Mouse (Mus musculus) myocyte (in vitro differentiated cells): ENCODE data around the gene Nbl1. TPM values are rescaled to one million over a fixed set of nuclear protein-coding genes. Genes with fewer than 3 reads are reported as not detected.
A peak's percentile ranks its signal among the peaks of the same experiment; 100 is the strongest.

Experiments used
- H3K27me3 ChIP-seq: one replicate; pipeline ENCODE4 v1.6.1; 2011; ENCODE audit not compliant: control insufficient read depth, insufficient read depth, insufficient read length
- H3K36me3 ChIP-seq: one replicate; pipeline ENCODE4 v1.6.1; 2011; ENCODE audit not compliant: control insufficient read depth, insufficient read depth
- H3K4me2 ChIP-seq: one replicate; pipeline ENCODE4 v1.6.1; 2011; ENCODE audit warnings: low read depth, control low read depth
- H3K4me3 ChIP-seq: one replicate; pipeline ENCODE4 v1.5.1; 2011; ENCODE audit warnings: mild to moderate bottlenecking, control low read depth, moderate library complexity
- H3K79me2 ChIP-seq: one replicate; pipeline ENCODE4 v1.6.1; 2011; ENCODE audit not compliant: control insufficient read depth, insufficient read depth
- H3ac ChIP-seq: one replicate; pipeline ENCODE4 v1.6.1; 2011; ENCODE audit not compliant: control insufficient read depth, insufficient read length
- CEBPB ChIP-seq: IDR thresholded peaks from 2 replicates; pipeline ENCODE4 v1.6.1; 2011; ENCODE audit warnings: mild to moderate bottlenecking, moderate library complexity; ENCODE audit not compliant: poor library complexity, insufficient read depth, severe bottlenecking
- E2F4 ChIP-seq: IDR thresholded peaks from one replicate; pipeline ENCODE4 v1.6.1; 2011; ENCODE audit warnings: mild to moderate bottlenecking, control low read depth, moderate library complexity; ENCODE audit not compliant: insufficient read depth
- MAX ChIP-seq: IDR thresholded peaks from one replicate; pipeline ENCODE4 v1.6.1; 2011; ENCODE audit warnings: low read depth, mild to moderate bottlenecking, control low read depth
- MYOD1 ChIP-seq, 3 experiments: IDR thresholded peaks; one replicate each; pipeline ENCODE4 v1.6.1; 2011; ENCODE audit warnings: control low read depth in 2 of 3, low read depth in 2 of 3, mild to moderate bottlenecking in 2 of 3, moderate library complexity in 1 of 3; ENCODE audit not compliant: insufficient read length in 2 of 3, control insufficient read depth in 1 of 3
- MYOG ChIP-seq, 3 experiments: IDR thresholded peaks; one replicate each; pipeline ENCODE4 v1.6.1; 2011; ENCODE audit warnings: control low read depth in 2 of 3, low read depth in 2 of 3, mild to moderate bottlenecking in 2 of 3; ENCODE audit not compliant: insufficient read length in 2 of 3, control insufficient read depth in 1 of 3, insufficient read depth in 1 of 3
- POLR2A ChIP-seq: IDR thresholded peaks from one replicate; pipeline ENCODE4 v1.6.1; 2011; ENCODE audit warnings: low read depth, mild to moderate bottlenecking, control low read depth, moderate library complexity; ENCODE audit not compliant: insufficient read length
- POLR2AphosphoS2 ChIP-seq: IDR thresholded peaks from one replicate; pipeline ENCODE4 v1.6.1; 2011; ENCODE audit warnings: low read depth, control low read depth; ENCODE audit not compliant: insufficient read length
- REST ChIP-seq: IDR thresholded peaks from one replicate; pipeline ENCODE4 v1.6.1; 2011; ENCODE audit warnings: mild to moderate bottlenecking, control low read depth, moderate library complexity; ENCODE audit not compliant: insufficient read depth, insufficient read length
- SRF ChIP-seq: IDR thresholded peaks from one replicate; pipeline ENCODE4 v1.6.1; 2011; ENCODE audit warnings: low read depth; ENCODE audit not compliant: control insufficient read depth, insufficient read length
- TCF12 ChIP-seq: IDR thresholded peaks from one replicate; pipeline ENCODE4 v1.6.1; 2011; ENCODE audit warnings: mild to moderate bottlenecking, control low read depth; ENCODE audit not compliant: poor library complexity, insufficient read depth, severe bottlenecking
- TCF3 ChIP-seq: IDR thresholded peaks from one replicate; pipeline ENCODE4 v1.6.1; 2011; ENCODE audit warnings: low read depth, control low read depth; ENCODE audit not compliant: insufficient read length
- USF1 ChIP-seq: IDR thresholded peaks from one replicate; pipeline ENCODE4 v1.6.1; 2011; ENCODE audit warnings: low read depth, mild to moderate bottlenecking, control low read depth, moderate library complexity
- polyA plus RNA-seq: library from polyadenylated mRNA; unstranded; fragments of >200 nt; fragmentation: generic; extraction: Trizol; gene quantifications from one replicate; pipeline ENCODE4 v1.2.1, GENCODE M21; 2012; ENCODE audit warnings: missing spikeins

The Nbl1 gene
- polyA plus RNA-seq, 1 experiment = 42.2 TPM

GRCm38 (mm10) chr4:139131858-139132672 is 39.3 kb upstream of the Nbl1 start:
- peaks cover 36% of the 10 kb centered on the region for H3K79me2 ChIP-seq
- no peaks in the 10 kb centered on the region for H3K36me3 ChIP-seq
- H3K4me3 ChIP-seq = peak overlapping the region; percentile 63
- no peak overlapping the region for H3ac ChIP-seq
- no peaks in the 10 kb centered on the region for H3K27me3 ChIP-seq
- TF ChIP-seq SRF (no peak), MYOG (IDR thresholded peaks at IDR 0.05; ENCODE audit: control insufficient read depth in 1 of 3, insufficient read depth in 1 of 3, insufficient read length in 2 of 3, low read depth in 2 of 3) (no peak), E2F4 (no peak), MYOD1 (IDR thresholded peaks at IDR 0.05; ENCODE audit: control insufficient read depth in 1 of 3, insufficient read length in 2 of 3, low read depth in 2 of 3) (no peak), USF1 (no peak), MAX (no peak), POLR2A (no peak), REST (no peak), CEBPB (no peak), POLR2AphosphoS2 (no peak), TCF3 (no peak), TCF12 (no peak)
- peak overlapping the region; percentile 27 for H3K4me2 ChIP-seq

- peak in 2 of 3 experiments; percentile 74 to 76 for TF ChIP-seq MYOG (IDR thresholded peaks at IDR 0.05; ENCODE audit: control insufficient read depth in 1 of 3, insufficient read depth in 1 of 3, insufficient read length in 2 of 3, low read depth in 2 of 3)
- TF ChIP-seq POLR2A = peak; percentile 89
- TF ChIP-seq POLR2AphosphoS2 = peak; percentile 94
- TF ChIP-seq MAX = no peak
- peak in 2 of 3 experiments; percentile 43 to 73 for TF ChIP-seq MYOD1 (IDR thresholded peaks at IDR 0.05; ENCODE audit: control insufficient read depth in 1 of 3, insufficient read length in 2 of 3, low read depth in 2 of 3)
- no peak for TF ChIP-seq REST
- Histone ChIP-seq H3K27me3 (no peaks in the 10 kb centered on the region), H3K79me2 (peaks cover 47% of the 10 kb centered on the region), H3K36me3 (no peaks in the 10 kb centered on the region), H3K4me2 (peak within 1 kb of the TSS; percentile 80), H3K4me3 (peak within 1 kb of the TSS; percentile 63), H3ac (peak within 1 kb of the TSS; percentile 87)
These were observed 38.1 kb upstream of the Nbl1 start, which contains the start of gene Minos1 for GRCm38 (mm10) chr4:139130701-139131549. TSS of gene Minos1 (minus strand) at chr4:139131113.

GRCm38 (mm10) chr4:139129806-139130700 is 37.3 kb upstream of the Nbl1 start:
- peaks cover 56% of the 10 kb centered on the region for H3K79me2 ChIP-seq
- H3K36me3 ChIP-seq = no peaks in the 10 kb centered on the region
- no peak for TF ChIP-seq MYOG (IDR thresholded peaks at IDR 0.05; ENCODE audit: control insufficient read depth in 1 of 3, insufficient read depth in 1 of 3, insufficient read length in 2 of 3, low read depth in 2 of 3)
- TF ChIP-seq POLR2A = no peak
- no peak for TF ChIP-seq POLR2AphosphoS2
- TF ChIP-seq REST = no peak
- no peak for TF ChIP-seq TCF12
- peak overlapping the region; percentile 80 for H3K4me2 ChIP-seq
- peak overlapping the region; percentile 87 for H3ac ChIP-seq
- no peaks in the 10 kb centered on the region for H3K27me3 ChIP-seq
- H3K4me3 ChIP-seq = peak overlapping the region; percentile 63

GRCm38 (mm10) chr4:139126475-139126874 is 33.7 kb upstream of the Nbl1 start:
- TF ChIP-seq TCF3 = no peak
- no peak for TF ChIP-seq E2F4
- no peak for TF ChIP-seq USF1
- no peak for TF ChIP-seq POLR2AphosphoS2
- no peak for TF ChIP-seq SRF
- no peak for TF ChIP-seq MAX
- no peak for TF ChIP-seq POLR2A
- no peak for TF ChIP-seq CEBPB
- TF ChIP-seq TCF12 = no peak
- TF ChIP-seq MYOD1 (IDR thresholded peaks at IDR 0.05; ENCODE audit: control insufficient read depth in 1 of 3, insufficient read length in 2 of 3, low read depth in 2 of 3) = no peak
- TF ChIP-seq REST = no peak
- TF ChIP-seq MYOG (IDR thresholded peaks at IDR 0.05; ENCODE audit: control insufficient read depth in 1 of 3, insufficient read depth in 1 of 3, insufficient read length in 2 of 3, low read depth in 2 of 3) = no peak
- no peaks in the 10 kb centered on the region for H3K27me3 ChIP-seq
- no peaks in the 10 kb centered on the region for H3K36me3 ChIP-seq
- no peak overlapping the region for H3ac ChIP-seq
- no peak overlapping the region for H3K4me2 ChIP-seq
- peaks cover 92% of the 10 kb centered on the region for H3K79me2 ChIP-seq
- no peak overlapping the region for H3K4me3 ChIP-seq
